Mouse (Mus musculus) stomach, postnatal 0 days (tissue): ENCODE measurements around the gene Ndufa5.

Experiments
- CTCF ChIP-seq: IDR thresholded peaks from 2 replicates; pipeline ENCODE4 v1.5.1; 2016; ENCODE audit warnings: antibody characterized with exemption, low read depth, mild to moderate bottlenecking, moderate library complexity
- EP300 ChIP-seq: optimal IDR thresholded peaks from 2 replicates; pipeline ENCODE3; 2016; ENCODE audit warnings: antibody characterized with exemption

DNA sequence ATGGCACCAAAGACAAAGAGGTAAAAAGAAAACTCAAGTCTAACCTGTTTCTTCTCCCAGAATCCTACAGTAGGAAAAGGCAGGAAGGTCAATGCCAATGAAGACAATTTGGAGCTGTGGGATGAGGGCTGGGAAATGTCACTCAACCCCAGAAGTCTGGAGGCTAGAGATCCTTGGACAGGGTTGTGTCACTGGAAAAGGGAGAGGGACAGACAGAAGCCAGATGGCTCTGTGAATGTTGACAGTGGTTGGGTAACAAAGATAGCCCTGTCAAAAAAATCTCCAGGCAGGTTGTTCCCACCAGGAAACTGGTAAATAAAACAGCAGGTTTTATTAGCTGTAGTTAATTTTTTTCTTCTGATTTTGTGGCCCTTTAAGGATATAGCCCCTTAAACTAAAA is 14.6 kb upstream of the Ndufa5 start:
- TF ChIP-seq CTCF (no peak), EP300 (no peak)
